Mouse (Mus musculus): ENCODE data around the gene Ddx39b.

Ddx39b gene

GRCm38 (mm10) chr17:35243086-35243485, 1.5 kb downstream of the Ddx39b start:
- no peak for DNase-seq (ENCODE audit: low read depth, low spot score)

GRCm38 (mm10) chr17:35244999-35245398, 3.5 kb downstream of the Ddx39b start:
- no peak for DNase-seq (ENCODE audit: low read depth, low spot score)

- DNase-seq (ENCODE audit: low read depth, low spot score) = no peak
Measured at GRCm38 (mm10) chr17:35245731-35246623, 4.4 kb downstream of the Ddx39b start.

- DNase-seq (ENCODE audit: low read depth, low spot score) = no peak
Measured at GRCm38 (mm10) chr17:35247144-35247543, 5.6 kb downstream of the Ddx39b start.

- DNase-seq (ENCODE audit: low read depth, low spot score) = no peak
Measured at GRCm38 (mm10) chr17:35248986-35249385, 7.4 kb downstream of the Ddx39b start.

- no peak for DNase-seq (ENCODE audit: low read depth, low spot score)
Measured at GRCm38 (mm10) chr17:35249451-35250197, 8.1 kb downstream of the Ddx39b start.

- no peak for DNase-seq (ENCODE audit: low read depth, low spot score)
Measured at GRCm38 (mm10) chr17:35250348-35251120, 9.0 kb downstream of the Ddx39b start.

GRCm38 (mm10) chr17:35251162-35251719, 9.7 kb downstream of the Ddx39b start:
- DNase-seq (ENCODE audit: low read depth, low spot score) = no peak

- no peak for DNase-seq (ENCODE audit: low read depth, low spot score)
Measured at GRCm38 (mm10) chr17:35251981-35252380, 10.4 kb downstream of the Ddx39b start.

GRCm38 (mm10) chr17:35252619-35253292, 11.2 kb downstream of the Ddx39b start:
- DNase-seq (ENCODE audit: low read depth, low spot score) = no peak

GRCm38 (mm10) chr17:35253293-35254093, 11.9 kb downstream of the Ddx39b start:
- DNase-seq (ENCODE audit: low read depth, low spot score) = no peak

- no peak for DNase-seq (ENCODE audit: low read depth, low spot score)
Measured at GRCm38 (mm10) chr17:35254241-35255098, 12.9 kb downstream of the Ddx39b start.

GRCm38 (mm10) chr17:35255301-35255700, 13.8 kb downstream of the Ddx39b start:
- no peak for DNase-seq (ENCODE audit: low read depth, low spot score)

GRCm38 (mm10) chr17:35255704-35256103, 14.2 kb downstream of the Ddx39b start:
- no peak for DNase-seq (ENCODE audit: low read depth, low spot score)

- no peak for DNase-seq (ENCODE audit: low read depth, low spot score)
Measured at GRCm38 (mm10) chr17:35257378-35257777, 15.8 kb downstream of the Ddx39b start.

- DNase-seq (ENCODE audit: low read depth, low spot score) = peak; percentile 73
Measured at GRCm38 (mm10) chr17:35257824-35258491, 16.4 kb downstream of the Ddx39b start.

GRCm38 (mm10) chr17:35258492-35259478, 17.2 kb downstream of the Ddx39b start:
- DNase-seq (ENCODE audit: low read depth, low spot score) = no peak

Measured in telencephalon, adult 2 months (tissue).